Mouse (Mus musculus): ENCODE results near the gene Fbxo28.

GRCm38 (mm10) chr1:182296816-182297215, 44.6 kb downstream of the Fbxo28 start:
- TF ChIP-seq CTCF (IDR thresholded peaks at IDR 0.05; ENCODE audit: borderline replicate concordance, insufficient read depth, low read depth, low read length) (no peak), POLR2A (IDR thresholded peaks at IDR 0.05; ENCODE audit: borderline replicate concordance, insufficient read depth, low read length) (no peak)
